In the genomic region with DNA sequence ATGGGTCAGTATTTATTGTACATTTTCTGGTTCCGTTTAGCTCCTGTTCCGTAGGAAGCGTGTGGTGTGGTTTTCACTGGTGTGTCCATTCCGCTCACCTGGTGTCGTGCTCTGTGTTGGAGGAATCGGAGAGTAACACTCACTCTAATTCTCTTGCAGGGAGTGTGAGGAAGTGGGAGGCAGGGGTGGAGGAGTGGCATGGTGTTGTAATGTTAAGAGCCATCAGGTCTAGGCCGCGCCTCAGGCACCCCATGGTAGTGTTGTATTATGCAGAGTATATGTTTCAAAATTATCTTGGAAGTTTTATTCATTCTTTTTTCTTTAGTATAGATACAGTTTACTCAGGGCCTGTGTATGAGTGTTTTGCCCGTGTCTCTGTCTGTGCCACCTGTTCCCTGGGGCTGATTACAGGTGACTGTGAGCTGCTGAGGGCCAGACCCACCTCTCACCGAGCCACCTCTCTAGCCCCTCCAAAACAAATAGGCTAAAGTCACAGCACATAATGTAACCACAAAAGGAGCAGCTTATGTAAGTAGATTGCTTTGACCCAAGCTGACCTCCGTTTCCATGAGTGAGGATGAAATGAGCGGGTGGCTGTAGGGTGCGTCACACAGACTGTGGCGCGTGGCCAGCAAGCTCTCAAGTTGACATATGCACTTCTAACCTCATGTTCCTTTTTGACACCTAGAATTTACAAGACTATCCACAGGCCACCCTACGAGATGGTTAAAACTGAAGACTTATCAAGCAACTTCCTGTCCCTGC, we compare ENCODE assay signal across 21 mouse cellular contexts. TPM values are rescaled to one million over a fixed set of nuclear protein-coding genes. Genes with fewer than 3 reads are reported as not detected.
DNase-seq lines count a peak whose midpoint lies in the region; ATAC-seq lines count a peak whose summit lies in the region.
"Had no signal": no experiment of that assay in that cellular context is flagged by ENCODE, and none has a peak within 500 bp of the region (broad histone marks: within the 10 kb centered on the region; RNA-seq: fewer than 3 reads in every experiment).

No protein-coding gene starts in this region.

- peak; percentile 60 for DNase-seq in midbrain, embryonic 11.5 days (ENCODE audit: low spot score, missing footprints)
- no peak for DNase-seq in midbrain, embryonic 10.5 days (ENCODE audit: low spot score)
- peak; percentile 67 for DNase-seq in lung, postnatal 25 days (ENCODE audit: low spot score)
- no peak for DNase-seq in urinary bladder, adult 2 months (ENCODE audit: low spot score)
- no peak for DNase-seq in hindbrain, embryonic 11.5 days (ENCODE audit: low spot score)
- DNase-seq in spleen, postnatal 10 days (ENCODE audit: low spot score in 2 of 2): no peak
- DNase-seq: adrenal gland, adult 8-10 months; adrenal gland, postnatal 36 days; B cell, adult 2 months; cerebellum, adult 2 months; cerebellum, postnatal 10 days; forebrain, postnatal 0 days; gastrocnemius, adult 2 months; gastrocnemius, postnatal 25 days; heart, postnatal 36 days had no signal

- peaks cover 4% of the 10 kb centered on the region for H3K36me3 ChIP-seq in midbrain, embryonic 11.5 days (ENCODE audit: control insufficient read depth, insufficient read depth, low read length)
- peaks cover 80% of the 10 kb centered on the region for H3K36me3 ChIP-seq in midbrain, embryonic 10.5 days
- peaks cover 26% of the 10 kb centered on the region for H3K36me3 ChIP-seq in stomach, embryonic 15.5 days
- peaks cover 5% of the 10 kb centered on the region for H3K36me3 ChIP-seq in hindbrain, embryonic 11.5 days (ENCODE audit: control insufficient read depth, insufficient read depth, low read length)

- H3K4me1 ChIP-seq in midbrain, embryonic 11.5 days (ENCODE audit: control insufficient read depth, insufficient read depth, low read length): no peaks in the 10 kb centered on the region
- H3K4me1 ChIP-seq in midbrain, embryonic 10.5 days: no peaks in the 10 kb centered on the region
- H3K4me1 ChIP-seq in stomach, embryonic 15.5 days: no peaks in the 10 kb centered on the region
- H3K4me1 ChIP-seq in hindbrain, embryonic 11.5 days (replicated peaks; ENCODE audit: control insufficient read depth, insufficient read depth, low read length): no peaks in the 10 kb centered on the region
- H3K4me1 ChIP-seq: embryonic facial prominence, embryonic 10.5 days; forebrain, embryonic 13.5 days; heart, embryonic 13.5 days had no signal

- H3K9ac ChIP-seq in midbrain, embryonic 11.5 days (ENCODE audit: low read length): no peak overlapping the region
- H3K9ac ChIP-seq in stomach, embryonic 15.5 days: no peak overlapping the region
- H3K9ac ChIP-seq in hindbrain, embryonic 11.5 days (ENCODE audit: low read depth, low read length): no peak overlapping the region
- H3K9ac ChIP-seq: forebrain, embryonic 13.5 days; forebrain, postnatal 0 days; heart, embryonic 13.5 days had no signal

- no peak overlapping the region for H3K4me3 ChIP-seq in midbrain, embryonic 11.5 days (ENCODE audit: low read depth, low read length)
- no peak overlapping the region for H3K4me3 ChIP-seq in midbrain, embryonic 10.5 days
- H3K4me3 ChIP-seq in stomach, embryonic 15.5 days (replicated peaks): no peak overlapping the region
- no peak overlapping the region for H3K4me3 ChIP-seq in hindbrain, embryonic 11.5 days (ENCODE audit: low read depth, low read length)
- H3K4me3 ChIP-seq: embryonic facial prominence, embryonic 10.5 days; forebrain, embryonic 13.5 days; gastrocnemius, adult 2 months; heart, embryonic 13.5 days had no signal

- no peaks in the 10 kb centered on the region for H3K9me3 ChIP-seq in midbrain, embryonic 11.5 days (ENCODE audit: control insufficient read depth, low read length)
- no peaks in the 10 kb centered on the region for H3K9me3 ChIP-seq in midbrain, embryonic 10.5 days (replicated peaks)
- H3K9me3 ChIP-seq in stomach, embryonic 15.5 days: no peaks in the 10 kb centered on the region
- H3K9me3 ChIP-seq in hindbrain, embryonic 11.5 days (ENCODE audit: control insufficient read depth, low read length): no peaks in the 10 kb centered on the region
- H3K9me3 ChIP-seq: embryonic facial prominence, embryonic 10.5 days; forebrain, embryonic 13.5 days; G1E; heart, embryonic 13.5 days had no signal

- ATAC-seq in midbrain, embryonic 11.5 days (ENCODE audit: low FRiP score): no peak
- ATAC-seq in stomach, embryonic 15.5 days (ENCODE audit: insufficient read depth, low FRiP score, low read depth): peak; percentile 79
- ATAC-seq in hindbrain, embryonic 11.5 days (ENCODE audit: low FRiP score): no peak
- ATAC-seq: CD4-positive, CD25-positive, alpha-beta regulatory T cell, adult 4 months; forebrain, embryonic 13.5 days; forebrain, postnatal 0 days had no signal

- no peak overlapping the region for H3K4me2 ChIP-seq in midbrain, embryonic 11.5 days
- H3K4me2 ChIP-seq in stomach, embryonic 15.5 days: no peak overlapping the region
- H3K4me2 ChIP-seq in hindbrain, embryonic 11.5 days (replicated peaks; ENCODE audit: low read depth, low read length): no peak overlapping the region
- H3K4me2 ChIP-seq: forebrain, embryonic 13.5 days; heart, embryonic 13.5 days had no signal

- 93% methylated on average over 16 of the region's 16 CpGs for WGBS in midbrain, embryonic 11.5 days
- WGBS in midbrain, embryonic 10.5 days: 95% methylated on average over 16 of the region's 16 CpGs
- 81% methylated on average over 16 of the region's 16 CpGs for WGBS in stomach, embryonic 15.5 days
- 95% methylated on average over 16 of the region's 16 CpGs for WGBS in hindbrain, embryonic 11.5 days

- H3K27me3 ChIP-seq in midbrain, embryonic 11.5 days (ENCODE audit: control insufficient read depth, insufficient read depth, low read length): no peaks in the 10 kb centered on the region
- no peaks in the 10 kb centered on the region for H3K27me3 ChIP-seq in midbrain, embryonic 10.5 days (ENCODE audit: low read depth, poor library complexity, severe bottlenecking)
- no peaks in the 10 kb centered on the region for H3K27me3 ChIP-seq in stomach, embryonic 15.5 days (replicated peaks)
- no peaks in the 10 kb centered on the region for H3K27me3 ChIP-seq in hindbrain, embryonic 11.5 days (ENCODE audit: control insufficient read depth, insufficient read depth, low read length)
- H3K27me3 ChIP-seq: forebrain, embryonic 13.5 days; heart, embryonic 13.5 days had no signal

- no peak overlapping the region for H3K27ac ChIP-seq in midbrain, embryonic 11.5 days (ENCODE audit: low read depth, low read length)
- no peak overlapping the region for H3K27ac ChIP-seq in midbrain, embryonic 10.5 days (replicated peaks)
- H3K27ac ChIP-seq in stomach, embryonic 15.5 days: no peak overlapping the region
- H3K27ac ChIP-seq in hindbrain, embryonic 11.5 days (ENCODE audit: low read depth, low read length): no peak overlapping the region
- H3K27ac ChIP-seq: embryonic facial prominence, embryonic 10.5 days; forebrain, embryonic 13.5 days; gastrocnemius, adult 2 months; heart, embryonic 13.5 days had no signal

RNA-seq across cellular contexts. Expression of gene Mtmr12, which starts 53.1 kb away (rescaled TPM):
- polyA plus RNA-seq in midbrain, embryonic 11.5 days (2014; fragmentation: Nextera tagmentation; extraction: Ambion mirVana): 16.5 and 17.7 TPM in 2 replicates
- polyA plus RNA-seq in midbrain, embryonic 10.5 days (2016; fragmentation: Nextera tagmentation; extraction: Ambion mirVana): 18.0 and 18.7 TPM in 2 replicates
- polyA plus RNA-seq in stomach, embryonic 15.5 days (2015; fragmentation: Nextera tagmentation; extraction: Ambion mirVana): 14.9 and 18.8 TPM in 2 replicates
- polyA plus RNA-seq in urinary bladder, adult 2 months (2012; rRNA removed): 13.7 and 14.0 TPM in 2 replicates
- 15.2 and 16.7 TPM in 2 replicates for polyA plus RNA-seq in hindbrain, embryonic 11.5 days (2014; fragmentation: Nextera tagmentation; extraction: Ambion mirVana)

Comparison
In these comparisons a context has a peak if more than half of its experiments do, and no peak if none do; other contexts are left out.
1. DNase-seq: peak in midbrain, embryonic 11.5 days (single experiment) and lung, postnatal 25 days (single experiment); none in midbrain, embryonic 10.5 days (single experiment), urinary bladder, adult 2 months (single experiment), hindbrain, embryonic 11.5 days (single experiment) and spleen, postnatal 10 days (0 of 2).